Mouse (Mus musculus): Measurements from ENCODE around the gene Tyro3. TPM values are rescaled to one million over a fixed set of nuclear protein-coding genes. Genes with fewer than 3 reads are reported as not detected.

The Tyro3 gene
- polyA plus RNA-seq, 1 experiment from 2014 or later = 15.7 TPM

- H3K4me2 ChIP-seq (replicated peaks) = no peak overlapping the region
- H3K9ac ChIP-seq (replicated peaks) = no peak overlapping the region
- ATAC-seq = no peak
- H3K4me1 ChIP-seq (replicated peaks) = no peaks in the 10 kb centered on the region
- no peak overlapping the region for H3K4me3 ChIP-seq (replicated peaks)
- H3K27ac ChIP-seq = no peak overlapping the region
- no peaks in the 10 kb centered on the region for H3K9me3 ChIP-seq
- H3K27me3 ChIP-seq = no peaks in the 10 kb centered on the region
- H3K36me3 ChIP-seq = no peaks in the 10 kb centered on the region
These were observed 42.5 kb downstream of the Tyro3 start for GRCm38 (mm10) chr2:119840008-119840407.

- Histone ChIP-seq H3K9me3 (no peaks in the 10 kb centered on the region), H3K27me3 (no peaks in the 10 kb centered on the region), H3K4me2 (replicated peaks) (no peak overlapping the region), H3K36me3 (no peaks in the 10 kb centered on the region), H3K4me1 (replicated peaks) (no peaks in the 10 kb centered on the region), H3K9ac (replicated peaks) (no peak overlapping the region), H3K27ac (no peak overlapping the region), H3K4me3 (replicated peaks) (no peak overlapping the region)
- 78% methylated on average over 6 of the region's 6 CpGs for WGBS
- no peak for ATAC-seq
These were observed 44.5 kb downstream of the Tyro3 start for GRCm38 (mm10) chr2:119842000-119842399.

- H3K27ac ChIP-seq = no peak overlapping the region
- no peaks in the 10 kb centered on the region for H3K27me3 ChIP-seq
- ATAC-seq = no peak
- no peak overlapping the region for H3K4me2 ChIP-seq (replicated peaks)
- H3K4me1 ChIP-seq (replicated peaks) = no peaks in the 10 kb centered on the region
- no peaks in the 10 kb centered on the region for H3K36me3 ChIP-seq
- H3K4me3 ChIP-seq (replicated peaks) = no peak overlapping the region
- no peak overlapping the region for H3K9ac ChIP-seq (replicated peaks)
- WGBS = 93% methylated on average over 4 of the region's 4 CpGs
- H3K9me3 ChIP-seq = no peaks in the 10 kb centered on the region
These were observed 46.0 kb downstream of the Tyro3 start for GRCm38 (mm10) chr2:119843526-119843925.

- no peaks in the 10 kb centered on the region for H3K4me1 ChIP-seq (replicated peaks)
- no peak overlapping the region for H3K4me2 ChIP-seq (replicated peaks)
- WGBS = 79% methylated on average over 2 of the region's 2 CpGs
- H3K4me3 ChIP-seq (replicated peaks) = no peak overlapping the region
- no peaks in the 10 kb centered on the region for H3K9me3 ChIP-seq
- no peak overlapping the region for H3K9ac ChIP-seq (replicated peaks)
- no peaks in the 10 kb centered on the region for H3K27me3 ChIP-seq
- no peak for ATAC-seq
- no peak overlapping the region for H3K27ac ChIP-seq
- no peaks in the 10 kb centered on the region for H3K36me3 ChIP-seq
These were observed 48.5 kb downstream of the Tyro3 start for GRCm38 (mm10) chr2:119845882-119846546.

DNA sequence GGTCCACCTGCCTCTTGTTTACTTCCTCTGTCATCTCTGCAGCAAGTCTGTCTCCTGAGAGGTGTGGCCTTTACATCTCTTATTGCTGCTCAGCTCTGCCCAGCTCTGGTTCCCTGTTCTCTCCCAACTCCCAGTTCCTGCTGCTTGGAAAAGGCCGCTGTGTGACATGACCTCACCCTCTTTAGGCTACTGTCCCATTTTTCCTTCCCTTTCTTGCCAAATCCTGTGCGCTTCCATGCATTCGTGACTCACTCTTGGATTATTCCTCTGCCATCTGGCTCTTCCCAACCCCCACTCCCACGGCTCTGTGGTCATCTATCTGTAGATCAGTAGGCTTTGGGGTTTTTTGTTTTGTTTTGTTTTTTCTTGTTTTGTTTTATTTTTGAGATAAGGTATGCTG is 49.4 kb downstream of the Tyro3 start:
- 73% methylated on average over 4 of the region's 4 CpGs for WGBS
- ATAC-seq = no peak
- Histone ChIP-seq H3K36me3 (no peaks in the 10 kb centered on the region), H3K4me2 (replicated peaks) (no peak overlapping the region), H3K9ac (replicated peaks) (no peak overlapping the region), H3K9me3 (no peaks in the 10 kb centered on the region), H3K27ac (no peak overlapping the region), H3K4me1 (replicated peaks) (no peaks in the 10 kb centered on the region), H3K4me3 (replicated peaks) (no peak overlapping the region), H3K27me3 (no peaks in the 10 kb centered on the region)

GRCm38 (mm10) chr2:119853811-119854210 is 56.3 kb downstream of the Tyro3 start:
- Histone ChIP-seq H3K4me3 (replicated peaks) (no peak overlapping the region), H3K9ac (replicated peaks) (no peak overlapping the region), H3K27ac (no peak overlapping the region), H3K9me3 (no peaks in the 10 kb centered on the region), H3K4me1 (replicated peaks) (no peaks in the 10 kb centered on the region), H3K36me3 (no peaks in the 10 kb centered on the region), H3K4me2 (replicated peaks) (no peak overlapping the region), H3K27me3 (no peaks in the 10 kb centered on the region)
- ATAC-seq = no peak
- WGBS = 90% methylated on average over 4 of the region's 4 CpGs

GRCm38 (mm10) chr2:119855310-119855850 is 57.8 kb downstream of the Tyro3 start:
- no peak for ATAC-seq
- WGBS = 64% methylated on average over 6 of the region's 6 CpGs
- H3K4me3 ChIP-seq (replicated peaks) = no peak overlapping the region
- H3K27ac ChIP-seq = no peak overlapping the region
- H3K36me3 ChIP-seq = no peaks in the 10 kb centered on the region
- no peaks in the 10 kb centered on the region for H3K27me3 ChIP-seq
- no peak overlapping the region for H3K9ac ChIP-seq (replicated peaks)
- H3K4me2 ChIP-seq (replicated peaks) = no peak overlapping the region
- H3K4me1 ChIP-seq (replicated peaks) = no peaks in the 10 kb centered on the region
- no peaks in the 10 kb centered on the region for H3K9me3 ChIP-seq

- no peak overlapping the region for H3K4me3 ChIP-seq (replicated peaks)
- no peak for ATAC-seq
- no peak overlapping the region for H3K9ac ChIP-seq (replicated peaks)
- H3K4me1 ChIP-seq (replicated peaks) = no peaks in the 10 kb centered on the region
- no peaks in the 10 kb centered on the region for H3K9me3 ChIP-seq
- no peak overlapping the region for H3K27ac ChIP-seq
- no peak overlapping the region for H3K4me2 ChIP-seq (replicated peaks)
- no peaks in the 10 kb centered on the region for H3K36me3 ChIP-seq
- H3K27me3 ChIP-seq = no peaks in the 10 kb centered on the region
- 83% methylated on average over 2 of the region's 2 CpGs for WGBS
These were observed 59.8 kb downstream of the Tyro3 start for GRCm38 (mm10) chr2:119857341-119857740.

DNA sequence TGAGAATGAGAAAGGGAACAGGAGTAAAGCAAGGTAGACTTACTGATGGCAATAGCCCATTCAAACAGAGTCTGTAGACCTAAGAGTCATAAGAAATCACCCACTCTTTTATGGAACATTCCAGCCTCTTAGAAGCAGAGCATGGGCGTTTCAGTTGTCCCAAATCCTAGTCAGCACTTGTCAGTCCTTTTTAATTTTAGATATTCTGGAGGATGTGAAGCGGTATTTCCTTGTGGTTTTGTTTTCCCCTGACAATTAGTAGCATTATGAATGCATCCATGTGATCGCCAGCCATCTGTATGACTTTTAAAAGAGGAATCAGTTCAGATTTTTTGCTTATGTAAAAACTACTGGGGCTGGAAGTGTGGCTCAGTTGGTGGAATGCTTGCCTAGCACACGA is 67.0 kb downstream of the Tyro3 start:
- Histone ChIP-seq H3K9me3 (no peaks in the 10 kb centered on the region), H3K9ac (replicated peaks) (no peak overlapping the region), H3K36me3 (no peaks in the 10 kb centered on the region), H3K27ac (no peak overlapping the region), H3K4me1 (replicated peaks) (no peaks in the 10 kb centered on the region), H3K4me2 (replicated peaks) (no peak overlapping the region), H3K4me3 (replicated peaks) (no peak overlapping the region), H3K27me3 (0 out of 2 replicates have a peak, but pooled peaks cover 6% of the 10 kb centered on the region)
- 76% methylated on average over 4 of the region's 4 CpGs for WGBS
- ATAC-seq = no peak

Other genes starting within 250 kb of the Tyro3 start
- 35.7 and 36.4 TPM in 2 replicates for gene Nusap1, start 179.4 kb upstream of the Tyro3 start, polyA plus RNA-seq (2015; fragmentation: Nextera tagmentation; extraction: Ambion mirVana)
- gene Oip5, start 179.3 kb upstream of the Tyro3 start, polyA plus RNA-seq (2015; fragmentation: Nextera tagmentation; extraction: Ambion mirVana) = 12.6 and 13.5 TPM in 2 replicates
- 40.8 and 41.2 TPM in 2 replicates for gene Ndufaf1, start 134.9 kb upstream of the Tyro3 start, polyA plus RNA-seq (2015; fragmentation: Nextera tagmentation; extraction: Ambion mirVana)
- gene Rtf1, start 122.7 kb upstream of the Tyro3 start, polyA plus RNA-seq (2015; fragmentation: Nextera tagmentation; extraction: Ambion mirVana) = 64.4 and 69.8 TPM in 2 replicates
- gene Itpka, start 55.4 kb upstream of the Tyro3 start, polyA plus RNA-seq (2015; fragmentation: Nextera tagmentation; extraction: Ambion mirVana) = 0.52 TPM in 1 of 2 replicates, not detected in the other
- 0.55 and 0.65 TPM in 2 replicates for gene Ltk, start 37.3 kb upstream of the Tyro3 start, polyA plus RNA-seq (2015; fragmentation: Nextera tagmentation; extraction: Ambion mirVana)
- 25.1 and 26.8 TPM in 2 replicates for gene Rpap1, start 10.2 kb upstream of the Tyro3 start, polyA plus RNA-seq (2015; fragmentation: Nextera tagmentation; extraction: Ambion mirVana)
- 29.6 and 30.1 TPM in 2 replicates for gene Mga, start 99.5 kb downstream of the Tyro3 start, polyA plus RNA-seq (2015; fragmentation: Nextera tagmentation; extraction: Ambion mirVana)
- 5.3 and 6.0 TPM in 2 replicates for gene Mapkbp1, start 175.0 kb downstream of the Tyro3 start, polyA plus RNA-seq (2015; fragmentation: Nextera tagmentation; extraction: Ambion mirVana)
- gene Jmjd7, start 229.8 kb downstream of the Tyro3 start, polyA plus RNA-seq (2015; fragmentation: Nextera tagmentation; extraction: Ambion mirVana) = 26.0 and 26.5 TPM in 2 replicates
- gene Gm28042, start 229.8 kb downstream of the Tyro3 start, polyA plus RNA-seq (2015; fragmentation: Nextera tagmentation; extraction: Ambion mirVana) = 5.7 and 5.8 TPM in 2 replicates
- gene Pla2g4b, start 235.7 kb downstream of the Tyro3 start, polyA plus RNA-seq (2015; fragmentation: Nextera tagmentation; extraction: Ambion mirVana) = 4.6 and 5.4 TPM in 2 replicates

Data from midbrain, embryonic 13.5 days (tissue).